In genomic region chr14:34154601-34155337, GRCm38 (mm10) we compare ENCODE assay signal across 8 mouse cellular contexts. TPM values are rescaled to one million over a fixed set of nuclear protein-coding genes. Genes with fewer than 3 reads are reported as not detected.
DNase-seq lines count a peak whose midpoint lies in the region; ATAC-seq and TF ChIP-seq lines count a peak whose summit lies in the region.

No protein-coding gene starts in this region.

- no peak for TF ChIP-seq POLR2A in spleen, adult 2 months (IDR thresholded peaks at IDR 0.05; ENCODE audit: low read depth, low read length)

- no peak overlapping the region for H3K27ac ChIP-seq in spleen, adult 2 months (ENCODE audit: insufficient read depth, low read length)
- no peak overlapping the region for H3K27ac ChIP-seq in forebrain, embryonic 15.5 days (replicated peaks)
- H3K27ac ChIP-seq in lung, embryonic 14.5 days (ENCODE audit: low read depth) = no peak overlapping the region

- ATAC-seq in forebrain, embryonic 15.5 days (replicated peaks) = peak; percentile 84
- peak; percentile 76; the same call in 1 of the 2 replicates for ATAC-seq in lung, embryonic 14.5 days (ENCODE audit: insufficient read depth)

- no peak overlapping the region for H3K4me3 ChIP-seq in spleen, adult 2 months (ENCODE audit: extremely low read depth, insufficient read depth, insufficient read length)
- H3K4me3 ChIP-seq in forebrain, embryonic 15.5 days = no peak overlapping the region
- no peak overlapping the region for H3K4me3 ChIP-seq in lung, embryonic 14.5 days (ENCODE audit: low read depth, low read length)

- no peaks in the 10 kb centered on the region for H3K27me3 ChIP-seq in spleen, adult 2 months (ENCODE audit: control insufficient read depth, insufficient read depth, low read length)
- peaks cover 6% of the 10 kb centered on the region; the same call in 1 of the 2 replicates for H3K27me3 ChIP-seq in forebrain, embryonic 15.5 days
- H3K27me3 ChIP-seq in lung, embryonic 14.5 days (ENCODE audit: insufficient read depth, low read length) = no peaks in the 10 kb centered on the region

- no peaks in the 10 kb centered on the region for H3K9me3 ChIP-seq in forebrain, embryonic 15.5 days
- no peaks in the 10 kb centered on the region for H3K9me3 ChIP-seq in lung, embryonic 14.5 days (ENCODE audit: low read depth, low read length)

- H3K4me2 ChIP-seq in forebrain, embryonic 15.5 days (replicated peaks) = no peak overlapping the region
- H3K4me2 ChIP-seq in lung, embryonic 14.5 days = no peak overlapping the region

- no peak for DNase-seq in spleen, adult 2 months (ENCODE audit: low read depth in 1 of 2, low spot score in 2 of 2)
- no peak for DNase-seq in spleen, adult 12 weeks (ENCODE audit: low spot score)
- DNase-seq in c-Kit-positive CD71-positive TER-119-positive erythroid progenitor cells, embryonic 14.5 days (ENCODE audit: low spot score) = peak; percentile 29
- peak; percentile 17 to 34 for DNase-seq in kidney, adult 8-10 months
- DNase-seq in lung, embryonic 14.5 days = peak; percentile 80
- DNase-seq in retina, embryonic 14.5 days (ENCODE audit: low spot score) = peak; percentile 83
- no peak for DNase-seq in spleen, postnatal 36 days (ENCODE audit: low spot score in 2 of 2)

- no peaks in the 10 kb centered on the region for H3K4me1 ChIP-seq in spleen, adult 2 months (ENCODE audit: control insufficient read depth, insufficient read depth, insufficient read length)
- H3K4me1 ChIP-seq in forebrain, embryonic 15.5 days = no peaks in the 10 kb centered on the region
- no peaks in the 10 kb centered on the region for H3K4me1 ChIP-seq in lung, embryonic 14.5 days (ENCODE audit: insufficient read depth)

- peak; percentile 27; the same call in 1 of the 2 replicates for TF ChIP-seq CTCF in spleen, adult 2 months (IDR thresholded peaks at IDR 0.05; ENCODE audit: extremely low read depth, insufficient read depth, insufficient read length, insufficient replicate concordance)
- TF ChIP-seq CTCF in lung, embryonic 14.5 days (IDR thresholded peaks at IDR 0.05; ENCODE audit: low read depth) = peak; percentile 80

- no peak overlapping the region for H3K9ac ChIP-seq in forebrain, embryonic 15.5 days (replicated peaks)
- no peak overlapping the region for H3K9ac ChIP-seq in lung, embryonic 14.5 days

- H3K36me3 ChIP-seq in spleen, adult 2 months (ENCODE audit: control insufficient read depth, insufficient read depth, low read length) = no peaks in the 10 kb centered on the region
- H3K36me3 ChIP-seq in forebrain, embryonic 15.5 days = no peaks in the 10 kb centered on the region
- H3K36me3 ChIP-seq in lung, embryonic 14.5 days (ENCODE audit: insufficient read depth) = no peaks in the 10 kb centered on the region

- 59% methylated on average over 9 of the region's 9 CpGs for WGBS in spleen, adult 2 months
- 64% methylated on average over 9 of the region's 9 CpGs for WGBS in forebrain, embryonic 15.5 days
- 50% methylated on average over 9 of the region's 9 CpGs for WGBS in lung, embryonic 14.5 days

RNA-seq across cellular contexts. Expression of gene Npy4r, which starts 2.5 kb away (rescaled TPM):
- polyA plus RNA-seq in spleen, adult 2 months (2012; rRNA removed) = 0.07 and 0.08 TPM in 2 replicates
- polyA plus RNA-seq in forebrain, embryonic 15.5 days (2015; fragmentation: Nextera tagmentation; extraction: Ambion mirVana) = 0.04 and 0.05 TPM in 2 replicates
- polyA plus RNA-seq in lung, embryonic 14.5 days (2014; fragmentation: Nextera tagmentation; extraction: Ambion mirVana) = 0.05 and 0.08 TPM in 2 replicates

RNA-seq across cellular contexts. Expression of gene Gprin2, which starts 46.7 kb away (rescaled TPM):
- polyA plus RNA-seq in spleen, adult 2 months (2012; rRNA removed) = 0.04 and 0.09 TPM in 2 replicates
- polyA plus RNA-seq in forebrain, embryonic 15.5 days (2015; fragmentation: Nextera tagmentation; extraction: Ambion mirVana) = 3.8 and 3.9 TPM in 2 replicates
- 0.18 and 0.19 TPM in 2 replicates for polyA plus RNA-seq in lung, embryonic 14.5 days (2014; fragmentation: Nextera tagmentation; extraction: Ambion mirVana)

RNA-seq across cellular contexts. Expression of gene A630023A22Rik, which starts 52.2 kb away (rescaled TPM):
- not detected in 2 replicates for polyA plus RNA-seq in spleen, adult 2 months (2012; rRNA removed)
- not detected in 2 replicates for polyA plus RNA-seq in forebrain, embryonic 15.5 days (2015; fragmentation: Nextera tagmentation; extraction: Ambion mirVana)
- polyA plus RNA-seq in lung, embryonic 14.5 days (2014; fragmentation: Nextera tagmentation; extraction: Ambion mirVana) = 0.30 TPM in 1 of 2 replicates, not detected in the other

Comparison
In these comparisons a context has a peak if more than half of its experiments do, and no peak if none do; other contexts are left out.
1. DNase-seq: peak in c-Kit-positive CD71-positive TER-119-positive erythroid progenitor cells, embryonic 14.5 days (single experiment), kidney, adult 8-10 months (2 of 2), lung, embryonic 14.5 days (single experiment) and retina, embryonic 14.5 days (single experiment); none in spleen, adult 2 months (0 of 2), spleen, adult 12 weeks (single experiment) and spleen, postnatal 36 days (0 of 2).